Mouse (Mus musculus) lung, embryonic 14.5 days (tissue): Measurements from ENCODE around the gene Adora2a. TPM values are rescaled to one million over a fixed set of nuclear protein-coding genes. Genes with fewer than 3 reads are reported as not detected.

Source experiments
- ATAC-seq: fragments of 200-750 bp; cut with Nextera tagmentation; 2 replicates; pipeline ENCODE4 v1.8.0; 2017; ENCODE audit warnings: mild to moderate bottlenecking, moderate TSS enrichment, moderate library complexity; ENCODE audit not compliant: insufficient read depth
- DNase-seq: peaks from one replicate; pipeline ENCODE4 v3.0.0-alpha.2; 2015
- H3K27ac ChIP-seq: fragments of 300-500 bp; sonication (generic); 2 replicates; pipeline ENCODE4 v1.5.1; 2014; ENCODE audit warnings: low read depth, mild to moderate bottlenecking, moderate library complexity
- H3K27me3 ChIP-seq: fragments of 300-500 bp; sonication (generic); 2 replicates; pipeline ENCODE4 v1.6.1; 2014; ENCODE audit warnings: low read length, control low read depth; ENCODE audit not compliant: insufficient read depth
- H3K36me3 ChIP-seq: fragments of 300-500 bp; sonication (generic); 2 replicates; pipeline ENCODE4 v1.6.1; 2014; ENCODE audit warnings: control low read depth; ENCODE audit not compliant: insufficient read depth
- H3K4me1 ChIP-seq: fragments of 300-500 bp; sonication (generic); 2 replicates; pipeline ENCODE4 v1.6.1; 2014; ENCODE audit warnings: antibody characterized with exemption, control low read depth; ENCODE audit not compliant: insufficient read depth
- H3K4me2 ChIP-seq: fragments of 300-500 bp; sonication (generic); 2 replicates; pipeline ENCODE4 v1.6.1; 2014; ENCODE audit warnings: mild to moderate bottlenecking
- H3K4me3 ChIP-seq: fragments of 300-500 bp; sonication (generic); 2 replicates; pipeline ENCODE4 v1.5.1; 2014; ENCODE audit warnings: low read depth, low read length
- H3K9ac ChIP-seq: fragments of 300-500 bp; sonication (generic); 2 replicates; pipeline ENCODE4 v1.6.1; 2014
- H3K9me3 ChIP-seq: fragments of 300-500 bp; sonication (generic); 2 replicates; pipeline ENCODE4 v1.6.1; 2016; ENCODE audit warnings: low read depth, low read length, control low read depth
- CTCF ChIP-seq: IDR thresholded peaks from 2 replicates; pipeline ENCODE4 v1.5.1; 2016; ENCODE audit warnings: antibody characterized with exemption, low read depth
- WGBS: fragments of 180-500 bp; shearing (Covaris S2); extraction: QIAGEN DNeasy Blood & Tissue Kit; methylation state at CpG from one replicate; pipeline ENCODE4 v1.1.7; 2014; 5-methylcytosine and 5-hydroxymethylcytosine counted together
- polyA plus RNA-seq: library from polyadenylated mRNA; unstranded; fragments of >200 nt; fragmentation: Nextera tagmentation; extraction: Ambion mirVana; gene quantifications from 2 replicates; pipeline ENCODE4 v1.2.1, GENCODE M21; 2014

Adora2a gene
- polyA plus RNA-seq, 1 experiment from 2014 or later: 7.3 TPM

DNA sequence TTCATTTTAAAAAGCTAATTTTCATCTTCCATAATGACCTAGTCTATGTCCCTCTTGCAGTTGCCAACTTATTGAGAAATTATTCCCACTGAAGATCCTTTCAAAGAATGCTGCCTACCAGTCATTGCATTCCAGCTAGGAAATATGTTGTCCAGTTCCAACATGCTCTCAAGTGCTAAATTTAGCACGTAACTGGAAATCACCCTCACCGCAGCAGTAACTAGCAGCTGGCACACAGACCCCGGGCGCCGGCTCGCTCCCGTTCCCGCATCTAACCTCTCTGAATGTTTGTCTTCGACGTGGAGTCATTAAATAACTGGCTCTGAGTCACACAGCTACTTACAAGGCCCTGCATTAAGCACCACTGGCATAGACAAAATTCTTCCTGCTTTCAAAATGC lies 62.0 kb downstream of the Adora2a start:
- DNase-seq (no peak), ATAC-seq (no peak)
- H3K4me3 ChIP-seq: no peak overlapping the region
- H3K4me1 ChIP-seq: no peaks in the 10 kb centered on the region
- no peaks in the 10 kb centered on the region for H3K36me3 ChIP-seq
- no peaks in the 10 kb centered on the region for H3K9me3 ChIP-seq
- H3K27ac ChIP-seq: no peak overlapping the region
- 67% methylated on average over 10 of the region's 10 CpGs for WGBS
- no peaks in the 10 kb centered on the region for H3K27me3 ChIP-seq
- no peak overlapping the region for H3K4me2 ChIP-seq
- no peak for TF ChIP-seq CTCF
- no peak overlapping the region for H3K9ac ChIP-seq

Other genes starting within 250 kb of the Adora2a start
- gene Specc1l, start 104.8 kb upstream of the Adora2a start, polyA plus RNA-seq: 32.6 and 34.6 TPM in 2 replicates
- gene Upb1, start 84.2 kb downstream of the Adora2a start, polyA plus RNA-seq: 0.17 and 0.76 TPM in 2 replicates
- 188 and 202 TPM in 2 replicates for gene Snrpd3, start 200.7 kb downstream of the Adora2a start, polyA plus RNA-seq
- 30.8 and 32.6 TPM in 2 replicates for gene Gucd1, start 201.1 kb downstream of the Adora2a start, polyA plus RNA-seq
- gene Lrrc75b, start 243.5 kb downstream of the Adora2a start, polyA plus RNA-seq: 0.50 and 0.69 TPM in 2 replicates
- gene Ggt1, start 244.7 kb downstream of the Adora2a start, polyA plus RNA-seq: 1.8 and 1.9 TPM in 2 replicates